Mouse (Mus musculus) hindbrain, embryonic 16.5 days (tissue): ENCODE results near the gene Sh3bp5l. TPM values are rescaled to one million over a fixed set of nuclear protein-coding genes. Genes with fewer than 3 reads are reported as not detected.

ENCODE experiments used
- ATAC-seq: fragments of 200-750 bp; cut with Nextera tagmentation; 2 replicates; pipeline ENCODE4 v1.8.0; 2017; ENCODE audit warnings: moderate TSS enrichment, moderate library complexity
- H3K27ac ChIP-seq: fragments of 300-500 bp; sonication (generic); 2 replicates; pipeline ENCODE4 v1.5.1; 2014; ENCODE audit warnings: low read depth, mild to moderate bottlenecking, control low read depth, low read length, moderate library complexity
- H3K27me3 ChIP-seq: fragments of 300-500 bp; sonication (generic); replicated peaks from 2 replicates; pipeline ENCODE4 v1.6.1; 2014; ENCODE audit warnings: low read length; ENCODE audit not compliant: control insufficient read depth, insufficient read depth
- H3K36me3 ChIP-seq: fragments of 300-500 bp; sonication (generic); 2 replicates; pipeline ENCODE4 v1.6.1; 2014; ENCODE audit warnings: mild to moderate bottlenecking, low read length, moderate library complexity, mixed read lengths; ENCODE audit not compliant: control insufficient read depth, insufficient read depth
- H3K4me1 ChIP-seq: fragments of 300-500 bp; sonication (generic); 2 replicates; pipeline ENCODE4 v1.6.1; 2014; ENCODE audit warnings: low read depth, low read length; ENCODE audit not compliant: control insufficient read depth, insufficient read depth
- H3K4me2 ChIP-seq: fragments of 300-500 bp; sonication (generic); 2 replicates; pipeline ENCODE4 v1.6.1; 2014; ENCODE audit warnings: mild to moderate bottlenecking, low read length, control low read depth, moderate library complexity
- H3K4me3 ChIP-seq: fragments of 300-500 bp; sonication (generic); 2 replicates; pipeline ENCODE4 v1.5.1; 2014; ENCODE audit warnings: mild to moderate bottlenecking, low read length, control low read depth, moderate library complexity
- H3K9ac ChIP-seq: fragments of 300-500 bp; sonication (generic); 2 replicates; pipeline ENCODE4 v1.6.1; 2014; ENCODE audit warnings: low read depth, mild to moderate bottlenecking, control low read depth, low read length, moderate library complexity
- H3K9me3 ChIP-seq: fragments of 300-500 bp; sonication (generic); 2 replicates; pipeline ENCODE4 v1.6.1; 2014; ENCODE audit warnings: mild to moderate bottlenecking, low read length, moderate library complexity; ENCODE audit not compliant: control insufficient read depth
- WGBS: fragments of 180-500 bp; shearing (Covaris S2); extraction: QIAGEN DNeasy Blood & Tissue Kit; methylation state at CpG from one replicate; pipeline ENCODE4 v1.1.7; 2014; 5-methylcytosine and 5-hydroxymethylcytosine counted together
- polyA plus RNA-seq: library from polyadenylated mRNA; unstranded; fragments of >200 nt; fragmentation: Nextera tagmentation; extraction: Ambion mirVana; gene quantifications from 2 replicates; pipeline ENCODE4 v1.2.1, GENCODE M21; 2015

The Sh3bp5l gene
- 48.0 and 50.6 TPM in 2 replicates for polyA plus RNA-seq

- H3K9ac ChIP-seq: peak within 1 kb of the TSS; percentile 90
- ATAC-seq: peak; percentile 97
- H3K4me1 ChIP-seq: peaks cover 30% of the 10 kb centered on the region
- under 1% methylated on average over 52 of the region's 52 CpGs for WGBS
- peak within 1 kb of the TSS; percentile 80 for H3K27ac ChIP-seq
- H3K36me3 ChIP-seq: peaks cover 10% of the 10 kb centered on the region
- peak within 1 kb of the TSS; percentile 88 for H3K4me3 ChIP-seq
- no peaks in the 10 kb centered on the region for H3K9me3 ChIP-seq
- no peaks in the 10 kb centered on the region for H3K27me3 ChIP-seq
- peak within 1 kb of the TSS; percentile 96 for H3K4me2 ChIP-seq
These were observed at the start of gene Sh3bp5l, which contains the start of gene Zfp672 for GRCm38 (mm10) chr11:58330276-58331148. Gene Sh3bp5l (plus strand): TSS chr11:58330724. Gene Zfp672 (minus strand): TSS chr11:58330339.

GRCm38 (mm10) chr11:58281970-58282496 is 48.5 kb upstream of the Sh3bp5l start:
- WGBS: 89% methylated on average over 13 of the region's 13 CpGs
- no peaks in the 10 kb centered on the region for H3K9me3 ChIP-seq
- H3K27ac ChIP-seq: no peak overlapping the region
- no peak for ATAC-seq
- H3K36me3 ChIP-seq: no peaks in the 10 kb centered on the region
- no peak overlapping the region for H3K4me2 ChIP-seq
- no peak overlapping the region for H3K9ac ChIP-seq
- H3K4me1 ChIP-seq: no peaks in the 10 kb centered on the region
- no peaks in the 10 kb centered on the region; the same call in 1 of the 2 replicates for H3K27me3 ChIP-seq
- no peak overlapping the region for H3K4me3 ChIP-seq

DNA sequence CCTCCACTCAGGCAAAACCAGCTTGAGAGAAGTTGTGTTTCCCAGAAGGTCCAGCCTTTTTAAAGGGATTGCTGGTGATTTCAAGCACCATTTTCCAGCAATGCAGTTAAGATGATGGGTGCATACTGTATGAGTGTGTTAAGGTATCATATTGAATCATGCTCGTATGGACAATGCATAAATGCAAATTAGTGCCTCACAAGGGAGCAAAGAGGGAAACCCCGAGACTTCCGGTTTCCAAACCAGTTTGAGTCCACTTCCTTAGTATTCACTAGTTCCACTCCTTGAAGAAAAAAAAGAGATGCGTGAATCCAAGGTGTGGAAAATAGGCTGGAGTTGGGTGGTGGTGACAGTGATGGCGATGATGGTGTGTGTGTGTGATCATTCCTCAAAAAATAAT is 48.0 kb upstream of the Sh3bp5l start:
- no peak overlapping the region for H3K4me2 ChIP-seq
- 86% methylated on average over 5 of the region's 5 CpGs for WGBS
- ATAC-seq: no peak
- no peaks in the 10 kb centered on the region for H3K9me3 ChIP-seq
- H3K4me3 ChIP-seq: no peak overlapping the region
- no peak overlapping the region for H3K27ac ChIP-seq
- no peaks in the 10 kb centered on the region for H3K4me1 ChIP-seq
- no peaks in the 10 kb centered on the region; the same call in 1 of the 2 replicates for H3K27me3 ChIP-seq
- no peaks in the 10 kb centered on the region for H3K36me3 ChIP-seq
- H3K9ac ChIP-seq: no peak overlapping the region

GRCm38 (mm10) chr11:58289992-58290682 is 40.4 kb upstream of the Sh3bp5l start:
- no peak overlapping the region for H3K9ac ChIP-seq
- H3K9me3 ChIP-seq: no peaks in the 10 kb centered on the region
- no peaks in the 10 kb centered on the region for H3K4me1 ChIP-seq
- H3K4me2 ChIP-seq: no peak overlapping the region
- no peaks in the 10 kb centered on the region for H3K27me3 ChIP-seq
- no peak for ATAC-seq
- H3K4me3 ChIP-seq: no peak overlapping the region
- 78% methylated on average over 9 of the region's 9 CpGs for WGBS
- no peak overlapping the region for H3K27ac ChIP-seq
- H3K36me3 ChIP-seq: no peaks in the 10 kb centered on the region

DNA sequence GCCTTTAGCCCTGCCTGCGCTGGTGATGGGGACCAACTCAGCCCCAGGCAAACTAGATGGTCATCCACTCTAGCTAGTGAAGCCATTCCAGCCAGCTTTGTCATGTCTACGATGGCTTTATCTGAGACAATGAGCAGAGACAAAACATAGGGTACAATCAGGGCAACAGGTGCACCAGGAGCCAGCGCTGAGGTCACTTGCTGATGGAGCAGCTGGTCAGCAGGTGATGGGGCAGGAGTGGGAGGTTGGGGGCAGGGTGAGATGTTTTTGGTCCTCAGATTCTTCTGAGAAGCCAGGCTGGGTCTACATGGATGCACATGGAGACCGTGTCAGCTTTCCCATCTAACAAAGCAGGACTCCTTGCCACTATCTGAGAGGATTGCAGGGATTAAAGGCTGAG is 39.7 kb upstream of the Sh3bp5l start:
- no peak for ATAC-seq
- no peaks in the 10 kb centered on the region for H3K27me3 ChIP-seq
- no peak overlapping the region for H3K9ac ChIP-seq
- no peaks in the 10 kb centered on the region for H3K9me3 ChIP-seq
- 86% methylated on average over 4 of the region's 4 CpGs for WGBS
- H3K27ac ChIP-seq: no peak overlapping the region
- no peaks in the 10 kb centered on the region for H3K4me1 ChIP-seq
- no peak overlapping the region for H3K4me3 ChIP-seq
- no peak overlapping the region for H3K4me2 ChIP-seq
- no peaks in the 10 kb centered on the region for H3K36me3 ChIP-seq

DNA sequence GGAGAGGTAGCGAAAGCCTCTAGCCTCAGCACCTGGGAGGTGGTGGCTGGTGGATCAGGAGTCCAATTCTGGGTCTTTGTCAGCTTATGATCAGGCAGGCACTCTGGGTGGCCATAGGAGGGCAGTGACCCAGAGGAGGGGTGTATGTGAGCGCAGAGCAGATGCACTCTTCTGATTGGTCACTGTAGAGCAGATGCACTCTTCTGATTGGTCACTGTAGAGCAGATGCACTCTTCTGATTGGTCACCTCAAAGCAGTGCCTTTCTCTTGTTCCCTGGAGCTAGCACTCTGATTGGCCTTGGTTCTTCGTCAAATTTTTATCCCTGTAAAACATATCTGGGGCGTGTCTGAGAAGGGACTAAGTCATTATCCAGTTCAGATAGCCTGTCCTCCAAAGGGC is 37.7 kb upstream of the Sh3bp5l start:
- Histone ChIP-seq H3K27me3 (no peaks in the 10 kb centered on the region), H3K4me3 (no peak overlapping the region), H3K4me1 (no peaks in the 10 kb centered on the region), H3K36me3 (no peaks in the 10 kb centered on the region), H3K4me2 (no peak overlapping the region), H3K27ac (no peak overlapping the region), H3K9ac (no peak overlapping the region), H3K9me3 (no peaks in the 10 kb centered on the region)
- 58% methylated on average over 4 of the region's 4 CpGs for WGBS
- no peak for ATAC-seq

DNA sequence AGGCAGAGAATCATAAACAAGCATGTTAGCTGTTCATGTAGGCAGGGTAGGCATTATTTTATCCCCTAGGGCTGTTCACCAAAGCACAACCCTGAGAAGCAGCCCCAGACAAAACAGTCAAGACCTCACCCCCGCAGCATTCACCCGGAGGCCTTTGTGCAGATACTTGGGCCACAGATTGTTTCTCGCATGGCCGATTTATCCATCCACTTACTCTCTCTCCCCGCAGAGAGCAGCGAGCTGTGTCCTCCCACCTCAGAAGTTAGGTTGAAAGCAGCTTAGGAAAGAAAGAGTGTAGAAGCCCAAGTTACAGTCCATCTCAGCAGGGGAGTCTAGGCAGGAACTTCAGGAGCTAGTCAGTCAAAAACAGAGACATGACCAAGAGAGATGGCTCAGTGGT is 33.1 kb upstream of the Sh3bp5l start:
- no peaks in the 10 kb centered on the region for H3K9me3 ChIP-seq
- no peaks in the 10 kb centered on the region for H3K36me3 ChIP-seq
- no peak overlapping the region for H3K4me3 ChIP-seq
- ATAC-seq: no peak
- H3K9ac ChIP-seq: no peak overlapping the region
- no peaks in the 10 kb centered on the region; the same call in 1 of the 2 replicates for H3K4me1 ChIP-seq
- WGBS: 36% methylated on average over 5 of the region's 6 CpGs
- no peaks in the 10 kb centered on the region for H3K27me3 ChIP-seq
- H3K4me2 ChIP-seq: no peak overlapping the region
- H3K27ac ChIP-seq: no peak overlapping the region

GRCm38 (mm10) chr11:58301057-58301456 is 29.5 kb upstream of the Sh3bp5l start:
- peak; percentile 19; the same call in 1 of the 2 replicates for ATAC-seq
- Histone ChIP-seq H3K36me3 (no peaks in the 10 kb centered on the region), H3K27me3 (no peaks in the 10 kb centered on the region), H3K27ac (peak overlapping the region; percentile 14), H3K9ac (peak overlapping the region; percentile 19; the same call in 1 of the 2 replicates), H3K4me2 (peak overlapping the region; percentile 66), H3K4me3 (peak overlapping the region; percentile 57), H3K4me1 (peaks cover 6% of the 10 kb centered on the region), H3K9me3 (no peaks in the 10 kb centered on the region)
- 11% methylated on average over 13 of the region's 13 CpGs for WGBS
